Mouse (Mus musculus): ENCODE results near the gene Tshz2. TPM values are rescaled to one million over a fixed set of nuclear protein-coding genes. Genes with fewer than 3 reads are reported as not detected.
A peak's percentile ranks its signal among the peaks of the same experiment; 100 is the strongest.
"Not testable (repeated sequence)": the region's sequence is repeated elsewhere in the genome, so short reads cannot be mapped to it uniquely, and the experiment has no call there.

Gene Tshz2
- polyA plus RNA-seq, 1 experiment from 2014 or later = 3.6 TPM

DNA sequence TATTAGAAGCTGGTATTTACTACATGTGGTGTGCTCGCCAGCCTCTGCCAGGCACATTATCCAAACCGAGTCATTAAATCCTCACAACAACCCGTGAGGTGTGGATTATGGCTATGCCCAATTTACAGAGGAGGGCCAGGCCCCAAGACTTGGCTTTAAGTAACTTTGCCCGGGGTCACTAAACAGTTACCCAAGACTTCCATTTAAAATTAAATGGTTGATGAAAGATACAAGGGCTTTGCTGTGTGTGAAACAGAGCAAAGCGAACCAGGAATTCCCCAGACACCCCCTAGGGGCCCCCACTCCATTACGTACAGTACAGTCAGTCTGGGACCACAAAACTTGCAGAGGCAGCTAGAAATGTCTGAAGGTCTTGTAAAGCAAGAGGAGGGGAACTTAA, 210.7 kb downstream of the Tshz2 start:
- H3K9ac ChIP-seq = no peak overlapping the region
- no peaks in the 10 kb centered on the region for H3K9me3 ChIP-seq (replicated peaks)
- H3K36me3 ChIP-seq = no peaks in the 10 kb centered on the region
- H3K4me2 ChIP-seq = no peak overlapping the region
- whole genome bisulfite sequencing = 64% methylated on average over 6 of the region's 6 CpGs
- no peak overlapping the region for H3K4me3 ChIP-seq
- H3K27ac ChIP-seq = no peak overlapping the region
- no peaks in the 10 kb centered on the region for H3K4me1 ChIP-seq (replicated peaks)
- H3K27me3 ChIP-seq = no peaks in the 10 kb centered on the region
- ATAC-seq (replicated peaks; ENCODE audit: insufficient number of reproducible peaks, insufficient read depth, low FRiP score, low read depth) = no peak

- H3K4me3 ChIP-seq = no peak overlapping the region
- no peaks in the 10 kb centered on the region for H3K9me3 ChIP-seq (replicated peaks)
- H3K4me2 ChIP-seq = no peak overlapping the region
- no peaks in the 10 kb centered on the region for H3K27me3 ChIP-seq
- ATAC-seq (replicated peaks; ENCODE audit: insufficient number of reproducible peaks, insufficient read depth, low FRiP score, low read depth) = no peak
- no peak overlapping the region for H3K27ac ChIP-seq
- H3K4me1 ChIP-seq (replicated peaks) = no peaks in the 10 kb centered on the region
- H3K9ac ChIP-seq = no peak overlapping the region
- WGBS = 33% methylated on average over 7 of the region's 7 CpGs
- H3K36me3 ChIP-seq = no peaks in the 10 kb centered on the region
Measured at GRCm38 (mm10) chr2:169849077-169849476, 216.3 kb downstream of the Tshz2 start.

DNA sequence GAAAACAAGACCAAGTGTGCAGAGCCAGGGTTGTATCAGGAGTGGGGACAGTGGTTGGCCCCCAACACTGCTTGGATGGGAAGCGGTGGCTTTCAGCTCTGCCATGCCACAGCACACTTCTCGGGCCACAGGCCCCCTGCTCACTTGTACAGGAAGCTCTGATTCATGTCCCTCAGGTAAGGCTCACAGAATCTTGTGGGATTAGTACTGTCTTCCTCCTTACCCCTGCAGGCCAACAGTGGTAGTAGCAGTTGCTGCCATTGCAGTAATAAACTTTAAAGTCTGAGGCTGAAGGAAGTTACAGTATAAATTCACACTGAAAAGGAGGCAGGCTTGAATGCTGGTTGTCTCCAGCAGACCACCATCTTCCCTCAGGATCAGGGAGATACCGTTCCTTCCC, 216.7 kb downstream of the Tshz2 start:
- H3K27ac ChIP-seq = no peak overlapping the region
- H3K4me2 ChIP-seq = no peak overlapping the region
- no peaks in the 10 kb centered on the region for H3K27me3 ChIP-seq
- no peak for ATAC-seq (replicated peaks; ENCODE audit: insufficient number of reproducible peaks, insufficient read depth, low FRiP score, low read depth)
- H3K9ac ChIP-seq = no peak overlapping the region
- H3K36me3 ChIP-seq = no peaks in the 10 kb centered on the region
- H3K9me3 ChIP-seq (replicated peaks) = no peaks in the 10 kb centered on the region
- H3K4me1 ChIP-seq (replicated peaks) = no peaks in the 10 kb centered on the region
- no peak overlapping the region for H3K4me3 ChIP-seq
- 80% methylated on average over 3 of the region's 3 CpGs for WGBS

GRCm38 (mm10) chr2:169851606-169852005, 218.8 kb downstream of the Tshz2 start:
- Histone ChIP-seq H3K9me3 (replicated peaks) (no peaks in the 10 kb centered on the region), H3K4me3 (no peak overlapping the region), H3K27me3 (no peaks in the 10 kb centered on the region), H3K4me1 (replicated peaks) (no peaks in the 10 kb centered on the region), H3K9ac (no peak overlapping the region), H3K36me3 (no peaks in the 10 kb centered on the region), H3K4me2 (no peak overlapping the region), H3K27ac (no peak overlapping the region)
- no peak for ATAC-seq (replicated peaks; ENCODE audit: insufficient number of reproducible peaks, insufficient read depth, low FRiP score, low read depth)
- 56% methylated on average over 5 of the region's 5 CpGs for WGBS

DNA sequence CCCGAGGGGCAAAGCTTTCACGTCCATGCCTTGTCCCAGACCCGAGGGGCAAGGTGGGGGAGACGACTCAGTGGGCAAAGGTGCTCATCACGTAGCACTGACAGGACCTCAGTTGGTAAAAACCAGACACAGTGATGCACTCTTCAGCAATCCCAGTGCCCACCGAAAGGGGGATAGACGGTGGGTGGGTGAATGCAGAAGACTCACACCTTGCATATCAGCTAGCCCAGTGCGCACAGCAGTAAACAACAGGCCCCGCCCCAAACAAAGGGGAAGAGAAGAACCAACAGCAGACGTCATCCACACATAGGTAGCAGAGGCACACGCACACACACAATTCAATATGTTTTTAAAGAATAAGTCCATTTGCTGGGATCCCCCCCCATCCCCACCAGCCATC, 221.7 kb downstream of the Tshz2 start:
- Histone ChIP-seq H3K36me3 (no peaks in the 10 kb centered on the region), H3K9ac (no peak overlapping the region), H3K4me2 (no peak overlapping the region), H3K4me1 (replicated peaks) (no peaks in the 10 kb centered on the region), H3K9me3 (replicated peaks) (no peaks in the 10 kb centered on the region), H3K27me3 (no peaks in the 10 kb centered on the region), H3K27ac (no peak overlapping the region), H3K4me3 (no peak overlapping the region)
- WGBS = 68% methylated on average over 11 of the region's 11 CpGs
- no peak for ATAC-seq (replicated peaks; ENCODE audit: insufficient number of reproducible peaks, insufficient read depth, low FRiP score, low read depth)

DNA sequence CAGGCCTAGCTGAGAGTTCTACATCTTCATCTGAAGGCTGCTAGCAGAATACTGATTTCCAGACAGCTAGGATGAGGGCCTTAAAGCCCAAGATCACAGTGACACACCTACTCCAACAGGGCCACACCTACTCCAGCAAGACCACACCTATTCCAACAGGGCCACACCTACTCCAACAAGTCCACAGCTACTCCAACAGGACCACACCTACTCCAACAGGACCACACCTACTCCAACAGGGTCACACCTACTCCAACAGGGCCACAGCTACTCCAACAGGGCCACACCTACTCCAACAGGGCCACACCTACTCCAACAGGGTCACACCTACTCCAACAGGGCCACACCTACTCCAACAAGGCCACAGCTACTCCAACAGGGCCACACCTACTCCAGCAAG, 224.2 kb downstream of the Tshz2 start:
- not testable (repeated sequence) for H3K36me3 ChIP-seq; H3K27ac ChIP-seq; H3K9ac ChIP-seq; H3K4me3 ChIP-seq; H3K27me3 ChIP-seq; H3K4me2 ChIP-seq; H3K9me3 ChIP-seq (replicated peaks); ATAC-seq (replicated peaks; ENCODE audit: insufficient number of reproducible peaks, insufficient read depth, low FRiP score, low read depth); H3K4me1 ChIP-seq (replicated peaks)

DNA sequence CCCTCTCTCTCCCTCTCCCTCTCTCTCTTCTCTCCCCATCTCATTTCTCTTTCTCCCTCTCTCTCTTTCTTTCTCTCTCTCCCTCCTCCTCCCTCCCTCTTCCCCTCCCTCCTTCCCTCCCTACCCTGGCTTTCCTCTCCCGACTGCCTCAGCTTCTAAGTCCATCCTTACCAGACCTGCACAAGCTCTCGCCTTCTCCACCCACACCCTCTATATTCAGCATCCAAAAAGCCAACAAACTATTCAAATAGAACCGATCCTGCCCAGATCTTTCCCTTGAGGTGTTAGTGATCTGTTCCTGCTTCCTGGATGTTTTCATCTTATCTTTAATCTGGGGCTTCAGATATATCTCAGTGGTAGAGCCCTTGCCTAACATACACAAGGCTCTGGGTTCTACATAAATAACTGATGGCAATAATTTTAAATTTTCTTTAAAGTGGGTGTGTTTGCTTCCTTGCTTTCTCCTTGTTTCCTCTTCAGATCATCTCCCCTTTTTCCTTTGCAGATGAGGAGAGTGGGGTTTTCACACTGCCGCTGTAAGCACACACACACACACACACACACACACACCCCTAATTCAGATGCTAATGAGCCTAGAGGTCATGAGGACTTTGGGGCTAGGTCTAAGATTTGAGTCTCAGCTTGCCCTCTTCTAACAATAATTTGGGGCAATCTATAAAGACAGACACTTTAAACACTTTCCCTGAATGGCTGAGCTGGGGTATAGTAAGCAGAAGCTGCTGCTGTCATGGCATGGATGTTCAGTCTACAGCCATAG, 226.5 kb downstream of the Tshz2 start:
- Histone ChIP-seq H3K4me1 (replicated peaks) (peaks cover 6% of the 10 kb centered on the region; the same call in 1 of the 2 replicates), H3K9ac (no peak overlapping the region), H3K27ac (no peak overlapping the region), H3K9me3 (replicated peaks) (no peaks in the 10 kb centered on the region), H3K4me2 (no peak overlapping the region), H3K36me3 (no peaks in the 10 kb centered on the region), H3K4me3 (no peak overlapping the region), H3K27me3 (no peaks in the 10 kb centered on the region)
- WGBS = 59% methylated on average over 4 of the region's 4 CpGs
- no peak for ATAC-seq (replicated peaks; ENCODE audit: insufficient number of reproducible peaks, insufficient read depth, low FRiP score, low read depth)

- 60% methylated on average over 5 of the region's 5 CpGs for WGBS
- Histone ChIP-seq H3K4me1 (replicated peaks) (peaks cover 6% of the 10 kb centered on the region; the same call in 1 of the 2 replicates), H3K36me3 (no peaks in the 10 kb centered on the region), H3K27me3 (no peaks in the 10 kb centered on the region), H3K9ac (no peak overlapping the region), H3K27ac (no peak overlapping the region), H3K4me3 (no peak overlapping the region), H3K4me2 (no peak overlapping the region), H3K9me3 (replicated peaks) (no peaks in the 10 kb centered on the region)
- no peak for ATAC-seq (replicated peaks; ENCODE audit: insufficient number of reproducible peaks, insufficient read depth, low FRiP score, low read depth)
Measured at GRCm38 (mm10) chr2:169860895-169861294, 228.1 kb downstream of the Tshz2 start.

GRCm38 (mm10) chr2:169862701-169863100, 229.9 kb downstream of the Tshz2 start:
- Histone ChIP-seq H3K4me2 (no peak overlapping the region), H3K27me3 (no peaks in the 10 kb centered on the region), H3K4me3 (no peak overlapping the region), H3K9me3 (replicated peaks) (no peaks in the 10 kb centered on the region), H3K27ac (no peak overlapping the region), H3K9ac (no peak overlapping the region), H3K36me3 (no peaks in the 10 kb centered on the region), H3K4me1 (replicated peaks) (peaks cover 6% of the 10 kb centered on the region; the same call in 1 of the 2 replicates)
- ATAC-seq (replicated peaks; ENCODE audit: insufficient number of reproducible peaks, insufficient read depth, low FRiP score, low read depth) = no peak
- 33% methylated on average over 6 of the region's 6 CpGs for WGBS

DNA sequence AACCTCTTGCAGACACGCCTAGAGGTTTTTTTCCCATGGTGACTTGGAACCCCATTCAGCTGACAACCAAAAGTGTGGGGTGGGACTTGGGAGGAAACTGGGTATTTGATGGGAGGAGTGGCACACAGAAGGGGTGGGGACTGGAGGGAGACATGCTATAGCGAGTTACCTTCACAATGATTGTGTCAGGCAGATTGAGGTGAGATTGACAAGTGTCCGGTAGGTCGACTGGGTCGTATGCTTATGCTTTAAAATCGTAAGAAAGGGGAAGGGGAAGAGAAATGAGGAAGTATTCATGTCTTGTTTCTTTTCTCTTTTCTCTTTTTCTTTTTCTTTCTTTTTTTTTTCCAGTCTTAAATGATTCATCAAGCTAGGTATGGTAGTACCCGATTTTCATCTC, 236.7 kb downstream of the Tshz2 start:
- Histone ChIP-seq H3K27me3 (no peaks in the 10 kb centered on the region), H3K27ac (no peak overlapping the region), H3K4me3 (no peak overlapping the region), H3K4me2 (no peak overlapping the region), H3K9me3 (replicated peaks) (no peaks in the 10 kb centered on the region), H3K36me3 (no peaks in the 10 kb centered on the region), H3K4me1 (replicated peaks) (peaks cover 3% of the 10 kb centered on the region; the same call in 1 of the 2 replicates), H3K9ac (no peak overlapping the region)
- WGBS = 67% methylated on average over 7 of the region's 7 CpGs
- ATAC-seq (replicated peaks; ENCODE audit: insufficient number of reproducible peaks, insufficient read depth, low FRiP score, low read depth) = no peak

GRCm38 (mm10) chr2:169870503-169870902, 237.7 kb downstream of the Tshz2 start:
- Histone ChIP-seq H3K9me3 (replicated peaks) (no peaks in the 10 kb centered on the region), H3K9ac (no peak overlapping the region), H3K36me3 (no peaks in the 10 kb centered on the region), H3K27me3 (no peaks in the 10 kb centered on the region), H3K27ac (no peak overlapping the region), H3K4me3 (no peak overlapping the region), H3K4me2 (no peak overlapping the region), H3K4me1 (replicated peaks) (peaks cover 3% of the 10 kb centered on the region; the same call in 1 of the 2 replicates)
- 24% methylated on average over 5 of the region's 5 CpGs for whole genome bisulfite sequencing
- ATAC-seq (replicated peaks; ENCODE audit: insufficient number of reproducible peaks, insufficient read depth, low FRiP score, low read depth) = 0 out of 2 replicates have a peak, but pooled peaks have one; percentile 10

DNA sequence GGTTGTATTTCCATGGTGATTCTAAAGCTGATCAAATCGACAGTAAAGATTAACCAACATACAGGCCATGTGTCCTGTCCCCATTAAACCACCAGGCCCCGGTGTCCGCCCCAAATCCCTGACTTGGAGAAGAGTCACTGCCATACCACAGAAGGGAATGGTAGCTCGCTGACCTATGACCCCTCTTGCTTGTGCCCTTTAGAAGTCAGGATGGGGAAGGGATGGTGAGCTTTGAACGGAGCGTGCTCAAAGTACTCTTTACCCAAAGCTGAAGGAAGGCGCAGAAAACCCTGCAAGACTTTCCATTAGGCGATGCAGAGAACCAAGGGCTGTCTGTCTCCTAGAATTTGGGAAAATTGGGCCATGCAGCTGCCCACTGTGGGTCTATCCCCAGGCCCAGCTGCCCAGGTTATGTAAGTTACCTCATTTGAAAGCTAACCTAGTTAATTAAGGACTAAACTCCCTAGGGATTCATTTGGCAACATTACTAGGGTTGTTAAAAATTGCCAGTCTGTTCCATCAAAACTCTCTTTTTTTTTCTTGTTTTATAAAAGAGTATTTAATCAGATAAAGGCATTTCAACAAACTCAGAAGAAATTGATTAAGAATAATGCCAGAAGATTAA, 238.7 kb downstream of the Tshz2 start:
- Histone ChIP-seq H3K4me1 (replicated peaks) (peaks cover 3% of the 10 kb centered on the region; the same call in 1 of the 2 replicates), H3K36me3 (no peaks in the 10 kb centered on the region), H3K27ac (no peak overlapping the region), H3K27me3 (no peaks in the 10 kb centered on the region), H3K4me3 (no peak overlapping the region), H3K4me2 (no peak overlapping the region), H3K9me3 (replicated peaks) (no peaks in the 10 kb centered on the region), H3K9ac (no peak overlapping the region)
- no peak for ATAC-seq (replicated peaks; ENCODE audit: insufficient number of reproducible peaks, insufficient read depth, low FRiP score, low read depth)
- WGBS = 88% methylated on average over 8 of the region's 8 CpGs

Measured in heart, embryonic 15.5 days (tissue).